Mouse (Mus musculus) brain, adult 2 months (tissue): ENCODE measurements around the gene Ptpre.
"Not testable (repeated sequence)": the region's sequence is repeated elsewhere in the genome, so short reads cannot be mapped to it uniquely, and the experiment has no call there.

Experiments used
- DNase-seq: peaks from one replicate; pipeline ENCODE4 v3.0.0; 2011; ENCODE audit warnings: low read depth, low spot score

Ptpre gene

GRCm38 (mm10) chr7:135534548-135535189, 2.6 kb upstream of the Ptpre start:
- peak; percentile 50 for DNase-seq

- no peak for DNase-seq
Observed at GRCm38 (mm10) chr7:135535908-135536307, 1.4 kb upstream of the Ptpre start.

GRCm38 (mm10) chr7:135537948-135538741, 864 bp downstream of the Ptpre start:
- peak; percentile 80 for DNase-seq

- DNase-seq: no peak
Observed at GRCm38 (mm10) chr7:135539429-135539828, 2.1 kb downstream of the Ptpre start.

- DNase-seq: no peak
Observed at GRCm38 (mm10) chr7:135542235-135542634, 5.0 kb downstream of the Ptpre start.

GRCm38 (mm10) chr7:135543033-135543432, 5.8 kb downstream of the Ptpre start:
- peak; percentile 76 for DNase-seq

- no peak for DNase-seq
Observed at GRCm38 (mm10) chr7:135544321-135544720, 7.0 kb downstream of the Ptpre start.

GRCm38 (mm10) chr7:135545957-135546356, 8.7 kb downstream of the Ptpre start:
- no peak for DNase-seq

GRCm38 (mm10) chr7:135546530-135546929, 9.2 kb downstream of the Ptpre start:
- DNase-seq: no peak

GRCm38 (mm10) chr7:135548434-135548833, 11.2 kb downstream of the Ptpre start:
- DNase-seq: no peak

GRCm38 (mm10) chr7:135551547-135551946, 14.3 kb downstream of the Ptpre start:
- DNase-seq: no peak

GRCm38 (mm10) chr7:135553550-135553949, 16.3 kb downstream of the Ptpre start:
- DNase-seq: no peak

GRCm38 (mm10) chr7:135556663-135557402, 19.6 kb downstream of the Ptpre start:
- no peak for DNase-seq

- DNase-seq: no peak
Observed at GRCm38 (mm10) chr7:135560280-135560679, 23.0 kb downstream of the Ptpre start.

GRCm38 (mm10) chr7:135564022-135564421, 26.7 kb downstream of the Ptpre start:
- DNase-seq: no peak

GRCm38 (mm10) chr7:135566013-135566412, 28.7 kb downstream of the Ptpre start:
- peak; percentile 42 for DNase-seq

GRCm38 (mm10) chr7:135567582-135567981, 30.3 kb downstream of the Ptpre start:
- no peak for DNase-seq

GRCm38 (mm10) chr7:135568550-135568949, 31.3 kb downstream of the Ptpre start:
- DNase-seq: no peak

- DNase-seq: peak; percentile 93
Observed at GRCm38 (mm10) chr7:135571392-135571791, 34.1 kb downstream of the Ptpre start.

- peak; percentile 95 for DNase-seq
Observed at GRCm38 (mm10) chr7:135571951-135572559, 34.8 kb downstream of the Ptpre start.

GRCm38 (mm10) chr7:135575319-135576069, 38.2 kb downstream of the Ptpre start:
- DNase-seq: not testable (repeated sequence)
